Mouse (Mus musculus) monocyte, adult 2 months (primary cell): ENCODE measurements around the gene Tiam2.

Experiments
- DNase-seq, 2 experiments: peaks; one replicate each; pipeline ENCODE4 v3.0.0; 2022; ENCODE audit warnings: low spot score in 2 of 2, low read depth in 1 of 2

Gene Tiam2

GRCm38 (mm10) chr17:3326148-3326902 is at the start of gene Tiam2:
TSS of gene Tiam2 (plus strand) at chr17:3326573.
- DNase-seq: no peak

- DNase-seq: no peak
Measured at GRCm38 (mm10) chr17:3280321-3280720, 46.1 kb upstream of the Tiam2 start.

GRCm38 (mm10) chr17:3281939-3282338 is 44.4 kb upstream of the Tiam2 start:
- DNase-seq: no peak

GRCm38 (mm10) chr17:3285030-3285671 is 41.2 kb upstream of the Tiam2 start:
- DNase-seq: no peak

GRCm38 (mm10) chr17:3286123-3286825 is 40.1 kb upstream of the Tiam2 start:
- no peak for DNase-seq

GRCm38 (mm10) chr17:3288341-3288740 is 38.0 kb upstream of the Tiam2 start:
- peak in 1 of 2 experiments; percentile 32 for DNase-seq

- DNase-seq: no peak
Measured at GRCm38 (mm10) chr17:3295097-3295496, 31.3 kb upstream of the Tiam2 start.

- no peak for DNase-seq
Measured at GRCm38 (mm10) chr17:3299487-3299886, 26.9 kb upstream of the Tiam2 start.

GRCm38 (mm10) chr17:3305926-3306325 is 20.4 kb upstream of the Tiam2 start:
- no peak for DNase-seq

- DNase-seq: peak in 1 of 2 experiments; percentile 28
Measured at GRCm38 (mm10) chr17:3313711-3314624, 12.4 kb upstream of the Tiam2 start.

GRCm38 (mm10) chr17:3314625-3315020 is 11.8 kb upstream of the Tiam2 start:
- DNase-seq: no peak

GRCm38 (mm10) chr17:3315581-3315980 is 10.8 kb upstream of the Tiam2 start:
- no peak for DNase-seq

GRCm38 (mm10) chr17:3326903-3327279 is 518 bp downstream of the Tiam2 start:
- DNase-seq: no peak

- DNase-seq: no peak
Measured at GRCm38 (mm10) chr17:3327335-3327734, 962 bp downstream of the Tiam2 start.

- no peak for DNase-seq
Measured at GRCm38 (mm10) chr17:3328820-3329219, 2.4 kb downstream of the Tiam2 start.

GRCm38 (mm10) chr17:3329429-3329828 is 3.1 kb downstream of the Tiam2 start:
- no peak for DNase-seq

- no peak for DNase-seq
Measured at GRCm38 (mm10) chr17:3331721-3332461, 5.5 kb downstream of the Tiam2 start.

- no peak for DNase-seq
Measured at GRCm38 (mm10) chr17:3336161-3336739, 9.9 kb downstream of the Tiam2 start.

GRCm38 (mm10) chr17:3336887-3337524 is 10.6 kb downstream of the Tiam2 start:
- no peak for DNase-seq

- no peak for DNase-seq
Measured at GRCm38 (mm10) chr17:3337525-3337888, 11.1 kb downstream of the Tiam2 start.
